Mouse (Mus musculus) G1E (cell line): ENCODE results near the gene Rasa2.

ENCODE experiments used
- CTCF ChIP-seq: IDR thresholded peaks from 2 replicates; pipeline ENCODE4 v1.5.1; 2012; ENCODE audit warnings: low read depth, low read length, inconsistent platforms, mixed read lengths
- GATA1 ChIP-seq: IDR thresholded peaks from 2 replicates; pipeline ENCODE4 v1.6.1; 2012; ENCODE audit warnings: borderline replicate concordance, low read length, inconsistent platforms, mixed read lengths
- TAL1 ChIP-seq: conservative IDR thresholded peaks from 2 replicates; pipeline ENCODE4 v1.6.1; 2012; ENCODE audit warnings: low read depth, low read length, inconsistent platforms, mixed read lengths

GRCm38 (mm10) chr9:96533476-96533875 is 97.9 kb downstream of the Rasa2 start:
- TF ChIP-seq CTCF: no peak
- TF ChIP-seq GATA1: no peak
- no peak for TF ChIP-seq TAL1
